Mouse (Mus musculus) embryonic facial prominence, embryonic 11.5 days (tissue): ENCODE measurements around the gene Gm20388. TPM values are rescaled to one million over a fixed set of nuclear protein-coding genes. Genes with fewer than 3 reads are reported as not detected.
"Not testable (repeated sequence)": the region's sequence is repeated elsewhere in the genome, so short reads cannot be mapped to it uniquely, and the experiment has no call there.

ENCODE experiments used
- ATAC-seq: fragments of 200-750 bp; cut with Nextera tagmentation; replicated peaks from 2 replicates; pipeline ENCODE4 v1.8.0; 2017; ENCODE audit warnings: low read depth; ENCODE audit not compliant: insufficient number of reproducible peaks, low FRiP score, low TSS enrichment
- DNase-seq: peaks from one replicate; pipeline ENCODE4 v3.0.0-alpha.2; 2015; ENCODE audit warnings: low spot score
- H3K27ac ChIP-seq: fragments of 300-500 bp; sonication (generic); replicated peaks from 2 replicates; pipeline ENCODE4 v1.5.1; 2014; ENCODE audit warnings: mild to moderate bottlenecking, low read depth, low read length, control low read depth
- H3K27me3 ChIP-seq: fragments of 300-500 bp; sonication (generic); 2 replicates; pipeline ENCODE4 v1.6.1; 2014; ENCODE audit warnings: mild to moderate bottlenecking, low read length, moderate library complexity, mixed read lengths; ENCODE audit not compliant: control insufficient read depth, insufficient read depth
- H3K36me3 ChIP-seq: fragments of 300-500 bp; sonication (generic); replicated peaks from 2 replicates; pipeline ENCODE4 v1.6.1; 2014; ENCODE audit warnings: low read depth, mild to moderate bottlenecking, low read length, moderate library complexity, mixed read lengths; ENCODE audit not compliant: control insufficient read depth, insufficient read depth
- H3K4me1 ChIP-seq: fragments of 300-500 bp; sonication (generic); 2 replicates; pipeline ENCODE4 v1.6.1; 2014; ENCODE audit warnings: low read length, mixed read lengths; ENCODE audit not compliant: control insufficient read depth, insufficient read depth
- H3K4me2 ChIP-seq: fragments of 300-500 bp; sonication (generic); 2 replicates; pipeline ENCODE4 v1.6.1; 2014; ENCODE audit warnings: low read depth, mild to moderate bottlenecking, control low read depth, low read length, moderate library complexity
- H3K4me3 ChIP-seq: fragments of 300-500 bp; sonication (generic); 2 replicates; pipeline ENCODE4 v1.5.1; 2014; ENCODE audit warnings: low read depth, low read length, control low read depth
- H3K9ac ChIP-seq: fragments of 300-500 bp; sonication (generic); replicated peaks from 2 replicates; pipeline ENCODE4 v1.6.1; 2014; ENCODE audit warnings: mild to moderate bottlenecking, control low read depth, low read length
- H3K9me3 ChIP-seq: fragments of 300-500 bp; sonication (generic); replicated peaks from 2 replicates; pipeline ENCODE4 v1.6.1; 2016; ENCODE audit warnings: mild to moderate bottlenecking, low read length, inconsistent platforms, mixed read lengths; ENCODE audit not compliant: control insufficient read depth
- WGBS: fragments of 180-500 bp; shearing (Covaris S2); extraction: QIAGEN DNeasy Blood & Tissue Kit; methylation state at CpG from one replicate; pipeline ENCODE4 v1.1.7; 2014; 5-methylcytosine and 5-hydroxymethylcytosine counted together
- polyA plus RNA-seq: library from polyadenylated mRNA; unstranded; fragments of >200 nt; fragmentation: Nextera tagmentation; extraction: Ambion mirVana; gene quantifications from 2 replicates; pipeline ENCODE4 v1.2.1, GENCODE M21; 2014

Gene Gm20388
- polyA plus RNA-seq, 1 experiment from 2014 or later, result 3.1 TPM

GRCm38 (mm10) chr8:123446799-123447198 is 3536.2 kb downstream of the Gm20388 start:
- no peaks in the 10 kb centered on the region for H3K9me3 ChIP-seq
- H3K4me1 ChIP-seq, result no peaks in the 10 kb centered on the region
- H3K4me2 ChIP-seq, result no peak overlapping the region
- no peaks in the 10 kb centered on the region for H3K36me3 ChIP-seq
- no peak overlapping the region for H3K27ac ChIP-seq
- H3K27me3 ChIP-seq, result no peaks in the 10 kb centered on the region
- 81% methylated on average over 6 of the region's 6 CpGs for WGBS
- no peak overlapping the region for H3K9ac ChIP-seq
- no peak for ATAC-seq
- H3K4me3 ChIP-seq, result no peak overlapping the region
- peak; percentile 13 for DNase-seq

GRCm38 (mm10) chr8:123450783-123451182 is 3540.1 kb downstream of the Gm20388 start:
- no peak overlapping the region for H3K4me3 ChIP-seq
- WGBS, result 92% methylated on average over 5 of the region's 5 CpGs
- H3K4me1 ChIP-seq, result no peaks in the 10 kb centered on the region
- DNase-seq (no peak), ATAC-seq (no peak)
- no peaks in the 10 kb centered on the region for H3K27me3 ChIP-seq
- no peak overlapping the region for H3K9ac ChIP-seq
- H3K4me2 ChIP-seq, result no peak overlapping the region
- no peaks in the 10 kb centered on the region for H3K36me3 ChIP-seq
- no peaks in the 10 kb centered on the region for H3K9me3 ChIP-seq
- no peak overlapping the region for H3K27ac ChIP-seq

GRCm38 (mm10) chr8:123451747-123452146 is 3541.1 kb downstream of the Gm20388 start:
- H3K4me3 ChIP-seq, H3K9ac ChIP-seq, H3K27ac ChIP-seq, H3K4me2 ChIP-seq, H3K9me3 ChIP-seq, H3K4me1 ChIP-seq, H3K36me3 ChIP-seq, ATAC-seq, DNase-seq, H3K27me3 ChIP-seq: not testable (repeated sequence)
- 96% methylated on average over 12 of the region's 12 CpGs for WGBS

- 83% methylated on average over 4 of the region's 4 CpGs for WGBS
- no peaks in the 10 kb centered on the region for H3K27me3 ChIP-seq
- no peaks in the 10 kb centered on the region for H3K9me3 ChIP-seq
- H3K4me3 ChIP-seq, result no peak overlapping the region
- no peaks in the 10 kb centered on the region for H3K4me1 ChIP-seq
- H3K4me2 ChIP-seq, result no peak overlapping the region
- H3K9ac ChIP-seq, result no peak overlapping the region
- no peak for ATAC-seq
- H3K27ac ChIP-seq, result no peak overlapping the region
- no peak for DNase-seq
- H3K36me3 ChIP-seq, result no peaks in the 10 kb centered on the region
Measured at GRCm38 (mm10) chr8:123452149-123452548, 3541.5 kb downstream of the Gm20388 start.

DNA sequence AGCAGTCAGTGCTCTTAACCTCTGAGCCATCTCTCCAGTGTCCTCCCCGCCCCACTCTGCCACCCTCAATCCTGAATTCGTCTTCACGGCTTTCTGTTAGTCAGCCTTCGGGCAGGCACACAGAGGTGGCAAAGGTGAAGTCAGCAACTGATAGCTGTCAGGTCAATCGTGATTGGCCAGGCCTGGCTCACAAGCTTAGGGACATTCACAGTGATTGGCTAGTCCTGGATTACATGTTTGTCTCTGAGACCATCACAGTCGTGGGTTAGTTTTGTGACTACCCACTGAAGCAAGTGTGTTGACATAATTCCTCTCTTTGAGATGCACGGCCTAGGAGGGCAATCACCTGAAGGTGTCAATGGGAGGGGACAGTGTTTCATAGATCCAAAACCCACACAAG is 3542.7 kb downstream of the Gm20388 start:
- no peak overlapping the region for H3K4me2 ChIP-seq
- no peaks in the 10 kb centered on the region for H3K9me3 ChIP-seq
- no peak overlapping the region for H3K27ac ChIP-seq
- no peaks in the 10 kb centered on the region for H3K4me1 ChIP-seq
- no peak overlapping the region for H3K9ac ChIP-seq
- no peak overlapping the region for H3K4me3 ChIP-seq
- no peaks in the 10 kb centered on the region for H3K27me3 ChIP-seq
- no peaks in the 10 kb centered on the region; the same call in 1 of the 2 replicates for H3K36me3 ChIP-seq
- 84% methylated on average over 7 of the region's 7 CpGs for WGBS
- DNase-seq (no peak), ATAC-seq (no peak)

- Histone ChIP-seq H3K36me3 (no peaks in the 10 kb centered on the region; the same call in 1 of the 2 replicates), H3K4me3 (no peak overlapping the region), H3K9me3 (no peaks in the 10 kb centered on the region), H3K4me2 (no peak overlapping the region), H3K27me3 (no peaks in the 10 kb centered on the region), H3K27ac (no peak overlapping the region), H3K4me1 (no peaks in the 10 kb centered on the region), H3K9ac (no peak overlapping the region)
- DNase-seq (no peak), ATAC-seq (no peak)
- WGBS, result 84% methylated on average over 5 of the region's 5 CpGs
Measured at GRCm38 (mm10) chr8:123453951-123454350, 3543.3 kb downstream of the Gm20388 start.

GRCm38 (mm10) chr8:123454559-123454958 is 3543.9 kb downstream of the Gm20388 start:
- Histone ChIP-seq H3K4me2 (no peak overlapping the region), H3K27ac (no peak overlapping the region), H3K4me1 (no peaks in the 10 kb centered on the region), H3K9ac (no peak overlapping the region), H3K9me3 (no peaks in the 10 kb centered on the region), H3K36me3 (no peaks in the 10 kb centered on the region; the same call in 1 of the 2 replicates), H3K27me3 (no peaks in the 10 kb centered on the region), H3K4me3 (no peak overlapping the region)
- WGBS, result 91% methylated on average over 6 of the region's 6 CpGs
- ATAC-seq, result no peak
- DNase-seq, result no peak

GRCm38 (mm10) chr8:123463651-123464050 is 3553.0 kb downstream of the Gm20388 start:
- no peaks in the 10 kb centered on the region for H3K27me3 ChIP-seq
- H3K27ac ChIP-seq, result no peak overlapping the region
- DNase-seq (no peak), ATAC-seq (no peak)
- H3K4me1 ChIP-seq, result no peaks in the 10 kb centered on the region
- peaks cover 2% of the 10 kb centered on the region; the same call in 1 of the 2 replicates for H3K36me3 ChIP-seq
- no peak overlapping the region for H3K4me3 ChIP-seq
- H3K4me2 ChIP-seq, result no peak overlapping the region
- WGBS, result 79% methylated on average over 4 of the region's 4 CpGs
- H3K9ac ChIP-seq, result no peak overlapping the region
- H3K9me3 ChIP-seq, result no peaks in the 10 kb centered on the region
